Mouse (Mus musculus) right cerebral cortex, postnatal 4 days (tissue): ENCODE measurements around the gene Plac8.
A peak's percentile ranks its signal among the peaks of the same experiment; 100 is the strongest.

Experiments
- DNase-seq: peaks from one replicate; pipeline ENCODE4 v3.0.0-alpha.2; 2022

Plac8 gene

GRCm38 (mm10) chr5:100526164-100526563 lies 45.9 kb downstream of the Plac8 start:
- no peak for DNase-seq

DNA sequence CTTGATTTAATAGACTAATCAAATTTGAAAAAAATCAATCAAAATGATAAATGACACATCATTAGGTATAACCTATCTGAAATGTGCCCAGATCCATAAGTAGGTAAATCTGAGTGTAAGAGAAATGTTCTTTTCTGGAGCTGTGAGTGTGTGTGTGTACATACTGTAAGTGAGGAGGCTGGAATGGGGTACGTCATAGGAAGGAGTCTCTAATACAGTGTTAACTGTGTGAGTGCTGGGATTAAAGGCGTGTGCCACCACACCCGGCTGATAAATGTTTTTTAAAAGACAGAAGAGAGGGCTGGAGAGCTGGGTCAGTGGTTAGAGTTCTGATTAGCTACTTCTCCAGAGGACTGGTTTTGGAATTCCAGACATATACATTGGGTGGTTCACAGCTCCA lies 46.4 kb downstream of the Plac8 start:
- DNase-seq = no peak

DNA sequence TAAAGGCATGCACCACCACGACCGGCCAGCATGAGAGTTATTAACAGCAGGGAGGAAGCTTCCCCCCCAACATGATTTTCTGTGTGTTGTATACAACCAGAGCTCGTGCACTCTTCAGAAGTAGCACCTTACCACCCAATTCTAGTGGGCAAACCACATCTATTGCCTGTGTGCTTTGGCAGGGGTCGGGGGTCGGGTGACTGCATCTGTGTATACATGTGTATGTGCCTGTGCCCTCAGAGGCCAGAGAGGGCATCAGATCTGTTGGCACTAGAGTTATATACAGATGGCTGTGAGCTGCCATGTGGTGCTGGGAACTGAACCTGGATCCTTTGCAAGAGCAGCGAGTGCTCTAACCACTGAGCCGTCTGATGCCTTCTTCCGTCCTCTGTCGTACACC lies 47.1 kb downstream of the Plac8 start:
- DNase-seq = no peak

DNA sequence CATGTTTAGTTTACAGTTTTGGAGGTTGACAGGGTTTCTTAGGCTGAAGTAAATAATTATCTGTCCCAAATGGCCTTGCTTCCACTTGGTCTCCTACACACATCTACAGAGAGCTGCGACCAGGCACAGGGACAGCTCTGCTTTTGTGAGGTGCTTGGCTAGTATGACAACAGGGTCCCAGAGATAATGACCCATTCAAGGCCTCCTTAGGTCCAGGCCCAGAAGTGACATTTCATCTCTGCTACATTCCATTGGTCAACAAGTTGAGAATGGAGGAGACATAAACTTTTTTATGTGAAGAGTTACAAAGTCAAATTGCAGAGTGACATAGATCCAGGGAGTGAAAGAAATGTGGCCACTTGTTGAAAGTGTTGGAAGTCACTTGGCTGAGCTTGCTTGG lies 48.7 kb downstream of the Plac8 start:
- no peak for DNase-seq

GRCm38 (mm10) chr5:100520223-100520622 lies 51.8 kb downstream of the Plac8 start:
- DNase-seq = no peak

DNA sequence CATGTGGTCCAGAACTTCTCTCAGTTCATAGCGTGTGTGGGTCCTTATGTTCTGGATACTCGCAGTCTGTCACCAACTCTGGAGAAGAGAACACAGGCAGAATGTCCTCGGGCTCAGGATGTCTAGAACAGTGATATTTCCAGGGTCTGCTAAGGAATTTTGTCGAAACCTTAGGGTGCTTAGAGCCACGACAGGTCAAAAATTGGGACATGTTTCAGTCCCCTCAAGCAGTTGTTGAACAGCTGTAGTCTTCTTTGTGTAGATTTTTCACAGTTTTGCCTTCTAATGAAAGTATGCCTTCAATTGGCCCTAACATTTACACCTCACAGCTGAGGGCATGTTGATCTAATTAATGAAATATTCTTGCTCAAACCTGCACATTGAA lies 53.0 kb downstream of the Plac8 start:
- DNase-seq = no peak

GRCm38 (mm10) chr5:100518049-100519026 lies 53.7 kb downstream of the Plac8 start, which contains the start of gene Cops4:
TSS of gene Cops4 (plus strand) at chr5:100518309.
- peak; percentile 90 for DNase-seq

DNA sequence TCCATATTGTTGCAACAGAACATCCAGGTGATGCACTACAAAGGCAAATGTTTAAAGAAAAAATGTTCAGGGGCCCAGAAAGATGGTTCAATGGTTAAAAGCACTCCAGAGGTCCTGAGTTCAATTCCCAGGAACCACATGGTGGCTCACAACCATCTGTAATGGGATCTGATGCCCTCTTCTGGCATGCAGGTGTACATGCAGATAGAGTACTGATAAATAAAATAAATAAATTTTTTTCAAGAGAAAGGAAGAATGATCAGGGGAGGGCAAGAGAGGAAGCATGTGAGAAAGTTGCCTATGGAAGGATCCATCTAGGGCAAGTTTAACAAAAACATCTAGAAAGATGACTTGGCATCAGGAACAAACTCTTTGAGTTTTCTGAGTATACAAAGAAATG lies 59.5 kb downstream of the Plac8 start:
- DNase-seq = no peak

DNA sequence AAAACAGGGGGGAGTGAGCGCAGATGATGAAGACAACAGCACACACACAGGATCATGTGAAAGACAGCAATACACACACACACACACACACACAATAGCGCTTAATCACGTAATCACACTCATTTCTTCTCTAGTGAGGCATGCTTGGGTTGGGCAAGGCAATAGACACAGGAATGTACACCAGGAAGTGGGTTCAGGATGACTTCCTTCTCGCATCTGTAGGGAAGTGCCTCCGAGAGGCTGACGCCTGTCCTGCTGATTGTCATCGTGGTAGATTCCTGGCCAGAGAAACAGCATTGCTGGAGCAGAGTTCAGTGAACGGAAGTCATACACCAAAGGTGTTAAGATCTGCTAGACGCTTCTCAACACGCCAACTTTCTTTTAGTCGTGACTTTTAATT lies 62.8 kb downstream of the Plac8 start:
- no peak for DNase-seq
